Comparison of ENCODE assay signal across 8 mouse cellular contexts in the genomic region with DNA sequence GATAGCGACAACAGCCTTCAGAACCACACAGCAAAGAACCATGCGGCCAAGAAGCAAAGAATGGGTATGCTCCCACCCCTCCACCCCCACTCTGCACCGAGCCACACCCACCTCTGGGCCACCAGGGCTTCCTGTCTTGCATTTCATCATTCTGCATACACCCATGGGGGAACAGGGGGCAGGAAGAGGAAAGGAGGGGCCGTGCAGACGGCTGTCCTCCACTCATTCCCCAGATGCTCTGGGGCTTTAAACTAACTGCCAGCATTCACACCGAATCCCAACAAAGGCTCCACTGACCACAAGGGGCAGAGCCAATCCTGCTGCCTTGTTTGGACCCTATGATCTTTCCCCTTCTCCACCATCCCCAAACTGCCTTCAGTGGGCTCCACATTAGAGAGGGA. TPM values are rescaled to one million over a fixed set of nuclear protein-coding genes. Genes with fewer than 3 reads are reported as not detected.
DNase-seq lines count a peak whose midpoint lies in the region; TF ChIP-seq lines count a peak whose summit lies in the region.

No protein-coding gene starts in this region.

- 6% methylated on average over 6 of the region's 6 CpGs for WGBS in lung, adult 2 months
- WGBS in midbrain, embryonic 10.5 days: 24% methylated on average over 6 of the region's 6 CpGs

- H3K27me3 ChIP-seq in midbrain, embryonic 10.5 days (ENCODE audit: low read depth, poor library complexity, severe bottlenecking): no peaks in the 10 kb centered on the region

- H3K4me3 ChIP-seq in lung, adult 2 months (replicated peaks; ENCODE audit: extremely low read depth, low read depth, low read length): no peak overlapping the region
- peak overlapping the region; percentile 11; the same call in 1 of the 2 replicates for H3K4me3 ChIP-seq in midbrain, embryonic 10.5 days

- no peak for TF ChIP-seq POLR2A in lung, adult 2 months (IDR thresholded peaks at IDR 0.05; ENCODE audit: borderline replicate concordance, extremely low read depth, low read depth, low read length)

- TF ChIP-seq CTCF in lung, adult 2 months (IDR thresholded peaks at IDR 0.05; ENCODE audit: insufficient read depth, low read length): no peak

- peak; percentile 53 to 64 for DNase-seq in lung, adult 18-20 months
- no peak for DNase-seq in lung, adult 2 months
- DNase-seq in heart, adult 8-10 months (ENCODE audit: low spot score): peak; percentile 75
- DNase-seq in kidney, postnatal 10 days: peak; percentile 45
- DNase-seq in midbrain, embryonic 10.5 days (ENCODE audit: low spot score): no peak
- DNase-seq in thymus, adult 18-20 months: peak; percentile 74 to 83
- DNase-seq in c-Kit-positive CD71-positive TER-119-positive erythroid progenitor cells, embryonic 14.5 days (ENCODE audit: low spot score): no peak
- no peak for DNase-seq in urinary bladder, adult 18-20 months (ENCODE audit: low spot score in 2 of 2)

- peaks cover 24% of the 10 kb centered on the region for H3K4me1 ChIP-seq in lung, adult 2 months (ENCODE audit: control insufficient read depth, insufficient read depth, low read length)
- peaks cover 93% of the 10 kb centered on the region for H3K4me1 ChIP-seq in midbrain, embryonic 10.5 days

- no peaks in the 10 kb centered on the region; the same call in 1 of the 2 replicates for H3K9me3 ChIP-seq in midbrain, embryonic 10.5 days (replicated peaks)

- H3K27ac ChIP-seq in midbrain, embryonic 10.5 days (replicated peaks): peak overlapping the region; percentile 73

- H3K36me3 ChIP-seq in midbrain, embryonic 10.5 days: peaks cover 49% of the 10 kb centered on the region

RNA-seq across cellular contexts. Expression of a gene that starts 10.9 kb away (rescaled TPM):
- 19.2 and 19.7 TPM in 2 replicates for polyA plus RNA-seq in lung, adult 2 months (2012; rRNA removed)
- total RNA-seq in heart, adult 8-10 months (2022): 1 to 10 TPM; 4.2 to 6.4 (median 4.4) TPM
- polyA plus RNA-seq in midbrain, embryonic 10.5 days (2016; fragmentation: Nextera tagmentation; extraction: Ambion mirVana): 14.8 and 15.8 TPM in 2 replicates

Comparison
In these comparisons a context has a peak if more than half of its experiments do, and no peak if none do; other contexts are left out.
1. DNase-seq: peak in lung, adult 18-20 months (2 of 2), heart, adult 8-10 months (single experiment), kidney, postnatal 10 days (single experiment) and thymus, adult 18-20 months (2 of 2); none in lung, adult 2 months (single experiment), midbrain, embryonic 10.5 days (single experiment), c-Kit-positive CD71-positive TER-119-positive erythroid progenitor cells, embryonic 14.5 days (single experiment) and urinary bladder, adult 18-20 months (0 of 2).